Comparison of ENCODE assay signal across 31 mouse cellular contexts in the genomic region with DNA sequence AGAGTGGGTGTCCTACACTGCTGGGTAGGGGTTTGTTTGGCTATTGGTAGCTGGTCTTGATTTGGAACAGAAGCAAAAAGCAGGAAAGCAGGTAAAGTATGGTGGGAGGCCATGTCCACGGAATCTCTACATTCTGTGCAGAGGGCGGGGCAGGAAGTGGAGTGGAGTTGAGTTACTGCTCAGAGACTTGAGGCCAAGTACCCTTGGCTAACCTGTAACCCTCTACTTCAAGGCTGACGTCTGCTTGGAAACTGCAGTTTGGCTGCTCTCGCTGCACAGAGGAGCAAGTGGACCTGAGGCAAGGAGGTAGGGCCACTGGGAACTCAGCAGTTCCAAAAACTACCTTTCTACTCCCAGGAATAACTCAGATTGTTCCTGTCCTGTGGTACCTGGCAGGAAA. TPM values are rescaled to one million over a fixed set of nuclear protein-coding genes. Genes with fewer than 3 reads are reported as not detected.
DNase-seq lines count a peak whose midpoint lies in the region; ATAC-seq and TF ChIP-seq lines count a peak whose summit lies in the region.
"Had no signal": no experiment of that assay in that cellular context is flagged by ENCODE, and none has a peak within 500 bp of the region (broad histone marks: within the 10 kb centered on the region; RNA-seq: fewer than 3 reads in every experiment).

Gene Lrcol1, plus strand, starts transcription at position 207 of the 400 bp plus-strand sequence.

- H3K4me1 ChIP-seq in midbrain, embryonic 15.5 days, result peaks cover 13% of the 10 kb centered on the region
- peaks cover 10% of the 10 kb centered on the region; the same call in 1 of the 2 replicates for H3K4me1 ChIP-seq in midbrain, embryonic 14.5 days (ENCODE audit: control insufficient read depth, insufficient read depth, low read length)
- H3K4me1 ChIP-seq in embryonic facial prominence, embryonic 10.5 days, result peaks cover 24% of the 10 kb centered on the region
- no peaks in the 10 kb centered on the region for H3K4me1 ChIP-seq in lung, adult 2 months (ENCODE audit: control insufficient read depth, insufficient read depth, low read length)
- peaks cover 5% of the 10 kb centered on the region; the same call in 1 of the 2 replicates for H3K4me1 ChIP-seq in forebrain, postnatal 0 days (ENCODE audit: insufficient read depth)

- peak within 1 kb of the TSS; percentile 94; the same call in 1 of the 2 replicates for H3K4me2 ChIP-seq in midbrain, embryonic 15.5 days
- H3K4me2 ChIP-seq in midbrain, embryonic 14.5 days (ENCODE audit: low read length), result no peak within 1 kb of the TSS
- no peak within 1 kb of the TSS for H3K4me2 ChIP-seq in forebrain, postnatal 0 days (ENCODE audit: low read depth)

- no peak for TF ChIP-seq POLR2A in lung, adult 2 months (IDR thresholded peaks at IDR 0.05; ENCODE audit: borderline replicate concordance, extremely low read depth, low read depth, low read length)

- H3K27me3 ChIP-seq in midbrain, embryonic 15.5 days (replicated peaks), result peaks cover 11% of the 10 kb centered on the region
- peaks cover 18% of the 10 kb centered on the region; the same call in 1 of the 2 replicates for H3K27me3 ChIP-seq in midbrain, embryonic 14.5 days (ENCODE audit: control insufficient read depth, insufficient read depth, low read length)
- H3K27me3 ChIP-seq in embryonic facial prominence, embryonic 10.5 days (replicated peaks; ENCODE audit: low read depth, poor library complexity, severe bottlenecking), result peaks cover 56% of the 10 kb centered on the region
- H3K27me3 ChIP-seq in forebrain, postnatal 0 days (ENCODE audit: insufficient read depth, low read length), result no peaks in the 10 kb centered on the region; the same call in 1 of the 2 replicates

- H3K9ac ChIP-seq in midbrain, embryonic 15.5 days, result no peak within 1 kb of the TSS
- H3K9ac ChIP-seq in midbrain, embryonic 14.5 days (replicated peaks; ENCODE audit: low read length), result no peak within 1 kb of the TSS
- H3K9ac ChIP-seq in forebrain, postnatal 0 days, result no peak within 1 kb of the TSS

- no peak for ATAC-seq in midbrain, embryonic 15.5 days (replicated peaks)
- ATAC-seq in midbrain, embryonic 14.5 days (ENCODE audit: low FRiP score, low TSS enrichment), result no peak
- ATAC-seq in forebrain, postnatal 0 days, result no peak
- ATAC-seq: intestine, embryonic 16.5 days had no signal

- 82% methylated on average over 4 of the region's 4 CpGs for WGBS in midbrain, embryonic 15.5 days
- WGBS in midbrain, embryonic 14.5 days, result 86% methylated on average over 4 of the region's 4 CpGs
- WGBS in embryonic facial prominence, embryonic 10.5 days, result 80% methylated on average over 4 of the region's 4 CpGs
- WGBS in lung, adult 2 months, result 56% methylated on average over 4 of the region's 4 CpGs
- WGBS in forebrain, postnatal 0 days, result 82% methylated on average over 4 of the region's 4 CpGs

- no peaks in the 10 kb centered on the region for H3K36me3 ChIP-seq in midbrain, embryonic 15.5 days (replicated peaks)
- H3K36me3 ChIP-seq in midbrain, embryonic 14.5 days (ENCODE audit: control insufficient read depth, insufficient read depth, low read length), result no peaks in the 10 kb centered on the region
- H3K36me3 ChIP-seq in embryonic facial prominence, embryonic 10.5 days (replicated peaks), result peaks cover 12% of the 10 kb centered on the region
- H3K36me3 ChIP-seq in forebrain, postnatal 0 days (ENCODE audit: insufficient read depth), result no peaks in the 10 kb centered on the region
- H3K36me3 ChIP-seq: hindbrain, embryonic 15.5 days had no signal

- no peaks in the 10 kb centered on the region for H3K9me3 ChIP-seq in midbrain, embryonic 15.5 days
- no peaks in the 10 kb centered on the region for H3K9me3 ChIP-seq in midbrain, embryonic 14.5 days (ENCODE audit: control insufficient read depth, low read length)
- H3K9me3 ChIP-seq in embryonic facial prominence, embryonic 10.5 days, result no peaks in the 10 kb centered on the region
- H3K9me3 ChIP-seq in forebrain, postnatal 0 days (ENCODE audit: low read length), result no peaks in the 10 kb centered on the region
- H3K9me3 ChIP-seq: forebrain, embryonic 10.5 days; hindbrain, embryonic 15.5 days had no signal

- no peak for DNase-seq in midbrain, embryonic 14.5 days
- DNase-seq in embryonic facial prominence, embryonic 10.5 days (ENCODE audit: low spot score), result no peak
- DNase-seq in lung, adult 2 months, result peak; percentile 12
- peak; percentile 42 for DNase-seq in lung, postnatal 25 days (ENCODE audit: low spot score)
- no peak for DNase-seq in testis, postnatal 10 days (ENCODE audit: low spot score)
- DNase-seq in forebrain, postnatal 0 days, result no peak
- DNase-seq in spleen, postnatal 10 days (ENCODE audit: low spot score in 2 of 2), result no peak
- DNase-seq: adrenal gland, adult 8-10 months; B cell, adult 2 months; cerebellum, adult 9-11 months; gastrocnemius, postnatal 10 days; heart, adult 18-20 months; heart, postnatal 36 days; kidney, postnatal 14 days; right cerebral cortex, postnatal 25 days; thymus, postnatal 36 days had no signal

- H3K4me3 ChIP-seq in midbrain, embryonic 15.5 days, result no peak within 1 kb of the TSS
- no peak within 1 kb of the TSS for H3K4me3 ChIP-seq in midbrain, embryonic 14.5 days (replicated peaks; ENCODE audit: low read depth, low read length)
- H3K4me3 ChIP-seq in embryonic facial prominence, embryonic 10.5 days, result 0 out of 2 replicates have a peak within 1 kb of the TSS, but pooled peaks have one; percentile 63
- no peak within 1 kb of the TSS for H3K4me3 ChIP-seq in lung, adult 2 months (replicated peaks; ENCODE audit: extremely low read depth, low read depth, low read length)
- no peak within 1 kb of the TSS for H3K4me3 ChIP-seq in forebrain, postnatal 0 days (ENCODE audit: low read depth, low read length)
- H3K4me3 ChIP-seq: myocyte had no signal

- no peak within 1 kb of the TSS for H3K27ac ChIP-seq in midbrain, embryonic 15.5 days
- no peak within 1 kb of the TSS for H3K27ac ChIP-seq in midbrain, embryonic 14.5 days (replicated peaks; ENCODE audit: low read depth, low read length)
- H3K27ac ChIP-seq in embryonic facial prominence, embryonic 10.5 days (replicated peaks), result no peak within 1 kb of the TSS
- H3K27ac ChIP-seq in forebrain, postnatal 0 days (ENCODE audit: low read depth, low read length), result no peak within 1 kb of the TSS
- H3K27ac ChIP-seq: hindbrain, embryonic 15.5 days; layer of hippocampus, adult 2 months; macrophage had no signal

- no peak for TF ChIP-seq CTCF in lung, adult 2 months (IDR thresholded peaks at IDR 0.05; ENCODE audit: insufficient read depth, low read length)
- no peak for TF ChIP-seq CTCF in forebrain, postnatal 0 days (IDR thresholded peaks at IDR 0.05; ENCODE audit: low read depth)

RNA-seq across cellular contexts. Expression of gene Lrcol1, which starts in this region (rescaled TPM):
- not detected in 2 replicates for polyA plus RNA-seq in midbrain, embryonic 15.5 days (2015; fragmentation: Nextera tagmentation; extraction: Ambion mirVana)
- not detected in 2 replicates for polyA plus RNA-seq in midbrain, embryonic 14.5 days (2014; fragmentation: Nextera tagmentation; extraction: Ambion mirVana)
- polyA plus RNA-seq in embryonic facial prominence, embryonic 10.5 days (2016; fragmentation: Nextera tagmentation; extraction: Ambion mirVana), result not detected in 2 replicates
- 0.19 and 0.51 TPM in 2 replicates for polyA plus RNA-seq in lung, adult 2 months (2012; rRNA removed)
- total RNA-seq in forebrain, postnatal 0 days (2014; rRNA removed), result not detected in 2 replicates
- polyA plus RNA-seq in forebrain, postnatal 0 days (2015; fragmentation: Nextera tagmentation; extraction: Ambion mirVana), result not detected in 2 replicates
- total RNA-seq: adrenal gland, adult 8-10 months; gastrocnemius, postnatal 10 days; heart, adult 18-20 months; heart, postnatal 36 days; layer of hippocampus, adult 2 months; left cerebral cortex, adult 18-20 months; left cerebral cortex, postnatal 36 days; neutrophil, adult 5-6 weeks had no signal
- polyA plus RNA-seq: cortical plate, adult 2 months; embryonic facial prominence, embryonic 14.5 days; forebrain, embryonic 10.5 days; heart, embryonic 14.5 days; hindbrain, embryonic 15.5 days; intestine, embryonic 16.5 days; liver, embryonic 11.5 days; macrophage; midbrain, embryonic 11.5 days; myocyte had no signal

Comparison
In these comparisons a context has a peak if more than half of its experiments do, and no peak if none do; other contexts are left out.
1. Peak in DNase-seq in lung, adult 2 months; RNA of the gene not detected or under 1 TPM.